In genomic region chr7:90512293-90512692, GRCm38 (mm10) we compare ENCODE assay signal across 11 mouse cellular contexts. TPM values are rescaled to one million over a fixed set of nuclear protein-coding genes. Genes with fewer than 3 reads are reported as not detected.
DNase-seq lines count a peak whose midpoint lies in the region; ATAC-seq and TF ChIP-seq lines count a peak whose summit lies in the region.
"Had no signal": no experiment of that assay in that cellular context is flagged by ENCODE, and none has a peak within 500 bp of the region (broad histone marks: within the 10 kb centered on the region; RNA-seq: fewer than 3 reads in every experiment).

No protein-coding gene starts in this region.

- H3K4me3 ChIP-seq in heart, embryonic 12.5 days, result no peak overlapping the region
- no peak overlapping the region for H3K4me3 ChIP-seq in liver, adult 2 months (ENCODE audit: insufficient read depth, low read depth, low read length)
- H3K4me3 ChIP-seq: limb, embryonic 12.5 days had no signal

- TF ChIP-seq CTCF in liver, adult 2 months (IDR thresholded peaks at IDR 0.05; ENCODE audit: low read depth, low read length), result no peak
- peak; percentile 50 for TF ChIP-seq CTCF in Patski (IDR thresholded peaks at IDR 0.05)

- H3K9me3 ChIP-seq in heart, embryonic 12.5 days (replicated peaks), result no peaks in the 10 kb centered on the region
- H3K9me3 ChIP-seq: G1E; limb, embryonic 12.5 days had no signal

- no peaks in the 10 kb centered on the region for H3K4me1 ChIP-seq in heart, embryonic 12.5 days (replicated peaks)
- H3K4me1 ChIP-seq in liver, adult 2 months (ENCODE audit: control insufficient read depth, insufficient read depth, low read length), result no peaks in the 10 kb centered on the region
- H3K4me1 ChIP-seq: limb, embryonic 12.5 days had no signal

- peak; percentile 6 for DNase-seq in heart, adult 8-10 months (ENCODE audit: low spot score)
- DNase-seq in liver, adult 2 months (ENCODE audit: extremely low read depth, low read depth, low spot score), result peak; percentile 4
- no peak for DNase-seq in liver
- no peak for DNase-seq in Patski (ENCODE audit: low read depth, low spot score)
- DNase-seq in mesoderm, embryonic 11.5 days (ENCODE audit: low read depth, low spot score), result peak; percentile 4
- DNase-seq in adrenal gland, postnatal 36 days, result no peak
- no peak for DNase-seq in thymus, postnatal 10 days (ENCODE audit: low spot score in 2 of 2)
- DNase-seq: thymus, postnatal 25 days had no signal

- in situ Hi-C loops in Patski (cut with MboI; ENCODE audit: low pct_unique_long_range_greater_than_20kb), result loop anchor here (5.0 kb wide), 1 partner anchor 720 kb away; no protein-coding TSS in a partner anchor

- ATAC-seq in heart, embryonic 12.5 days (ENCODE audit: insufficient number of reproducible peaks, low FRiP score), result no peak
- ATAC-seq in Patski, result no peak

- no peak overlapping the region for H3K9ac ChIP-seq in heart, embryonic 12.5 days
- H3K9ac ChIP-seq in liver, adult 2 months (ENCODE audit: low read depth, low read length), result no peak overlapping the region
- H3K9ac ChIP-seq: limb, embryonic 12.5 days had no signal

- CTCF ChIA-PET in Patski (lab: Charles Lee), result interaction anchor here (0.7 to 1.4 kb wide), 2 partner anchors 169 to 714 kb away, joined by 3 to 5 read pairs; no protein-coding TSS in a partner anchor

- H3K27ac ChIP-seq in heart, embryonic 12.5 days (ENCODE audit: poor library complexity, severe bottlenecking), result no peak overlapping the region
- no peak overlapping the region for H3K27ac ChIP-seq in liver, adult 2 months (replicated peaks; ENCODE audit: insufficient read depth, low read depth, low read length)
- H3K27ac ChIP-seq: limb, embryonic 12.5 days had no signal

- no peaks in the 10 kb centered on the region for H3K79me2 ChIP-seq in liver, adult 2 months (ENCODE audit: control insufficient read depth, insufficient read depth, low read length)

- TF ChIP-seq POLR2A in liver, adult 2 months (IDR thresholded peaks at IDR 0.05; ENCODE audit: extremely low read depth, insufficient read depth, low read length), result no peak

- POLR2A ChIA-PET in Patski (lab: Charles Lee), result no interaction called here

- no peaks in the 10 kb centered on the region for H3K27me3 ChIP-seq in heart, embryonic 12.5 days (replicated peaks)
- H3K27me3 ChIP-seq in liver, adult 2 months (ENCODE audit: control insufficient read depth, insufficient read depth, low read length), result no peaks in the 10 kb centered on the region
- H3K27me3 ChIP-seq in Patski, result peaks cover 19% of the 10 kb centered on the region
- H3K27me3 ChIP-seq: limb, embryonic 12.5 days had no signal

- no peak overlapping the region for H3K4me2 ChIP-seq in heart, embryonic 12.5 days
- H3K4me2 ChIP-seq: limb, embryonic 12.5 days had no signal

- H3K36me3 ChIP-seq in heart, embryonic 12.5 days, result no peaks in the 10 kb centered on the region
- H3K36me3 ChIP-seq in liver, adult 2 months (ENCODE audit: control insufficient read depth, insufficient read depth, low read length), result no peaks in the 10 kb centered on the region
- H3K36me3 ChIP-seq: G1E; limb, embryonic 12.5 days had no signal

RNA-seq across cellular contexts. Expression of gene Dlg2, which starts 35.8 kb away (rescaled TPM):
- total RNA-seq in heart, adult 8-10 months (2022), result 1 to 10 TPM; 2.0 to 2.8 (median 2.3) TPM
- polyA plus RNA-seq in heart, embryonic 12.5 days (2016; fragmentation: Nextera tagmentation; extraction: Ambion mirVana), result 12.5 and 14.2 TPM in 2 replicates
- total RNA-seq in liver, adult 2 months (2014; rRNA removed), result 0.47 and 0.65 TPM in 2 replicates
- polyA plus RNA-seq in liver, adult 2 months (2012; rRNA removed), result 0.01 TPM in 1 of 2 replicates, not detected in the other
- 1.5 TPM for polyA plus RNA-seq in Patski (2021)
- 100 to 1,000 TPM in 1 of 2 experiments, 10 to 100 TPM in 1; 93.3 to 123 TPM for total RNA-seq in adrenal gland, postnatal 36 days (2021)
- polyA plus RNA-seq: G1E had no signal

RNA-seq across cellular contexts. Expression of gene Tmem126b, which starts 36.5 kb away (rescaled TPM):
- 10 to 100 TPM; 27.2 to 27.8 (median 27.7) TPM for total RNA-seq in heart, adult 8-10 months (2022)
- 28.8 and 29.2 TPM in 2 replicates for polyA plus RNA-seq in heart, embryonic 12.5 days (2016; fragmentation: Nextera tagmentation; extraction: Ambion mirVana)
- 19.3 and 22.5 TPM in 2 replicates for total RNA-seq in liver, adult 2 months (2014; rRNA removed)
- polyA plus RNA-seq in liver, adult 2 months (2012; rRNA removed), result 6.2 and 7.2 TPM in 2 replicates
- polyA plus RNA-seq in Patski (2021), result 12.9 TPM
- 10 to 100 TPM; 19.2 to 21.1 TPM for total RNA-seq in adrenal gland, postnatal 36 days (2021)

RNA-seq across cellular contexts. Expression of gene Tmem126a, which starts 55.3 kb away (rescaled TPM):
- 100 to 1,000 TPM; 121 to 143 (median 131) TPM for total RNA-seq in heart, adult 8-10 months (2022)
- 110 and 111 TPM in 2 replicates for polyA plus RNA-seq in heart, embryonic 12.5 days (2016; fragmentation: Nextera tagmentation; extraction: Ambion mirVana)
- total RNA-seq in liver, adult 2 months (2014; rRNA removed), result 67.5 and 68.2 TPM in 2 replicates
- polyA plus RNA-seq in liver, adult 2 months (2012; rRNA removed), result 25.0 and 28.5 TPM in 2 replicates
- 82.5 TPM for polyA plus RNA-seq in Patski (2021)
- 10 to 100 TPM; 52.5 to 58.1 TPM for total RNA-seq in adrenal gland, postnatal 36 days (2021)

Comparison
In these comparisons a context has a peak if more than half of its experiments do, and no peak if none do; other contexts are left out.
1. DNase-seq: peak in heart, adult 8-10 months (single experiment), liver, adult 2 months (single experiment) and mesoderm, embryonic 11.5 days (single experiment); none in liver (single experiment), Patski (single experiment), adrenal gland, postnatal 36 days (0 of 2) and thymus, postnatal 10 days (0 of 2).
2. RNA of gene Dlg2, which starts 35.8 kb away (total RNA-seq): 93.3 to 123 TPM in adrenal gland, postnatal 36 days; 2.0 to 2.8 TPM in heart, adult 8-10 months and 0.47 to 0.65 TPM in liver, adult 2 months; every median in the first group is over 10 times any median in the second.